Mouse (Mus musculus): ENCODE data around the gene Ccdc6. TPM values are rescaled to one million over a fixed set of nuclear protein-coding genes. Genes with fewer than 3 reads are reported as not detected.

Gene Ccdc6
- total RNA-seq, 2 experiments from 2014 or later = 26.6 to 26.8 TPM

Other genes with a start within 250 kb of the Ccdc6 start
- gene Mrln, start 107.5 kb downstream of the Ccdc6 start, total RNA-seq (2021) = 1 to 10 TPM; 3.0 to 3.8 TPM
- gene Slc16a9, start 148.0 kb downstream of the Ccdc6 start, total RNA-seq (2021) = 1 to 10 TPM; 3.3 to 3.6 TPM

Data from heart, postnatal 25 days (tissue).